Mouse (Mus musculus) intestine, postnatal 0 days (tissue): ENCODE measurements around the gene Dis3l. TPM values are rescaled to one million over a fixed set of nuclear protein-coding genes. Genes with fewer than 3 reads are reported as not detected.

ENCODE experiments used
- ATAC-seq: fragments of 200-750 bp; cut with Nextera tagmentation; 2 replicates; pipeline ENCODE4 v1.8.0; 2017; ENCODE audit warnings: mild to moderate bottlenecking, moderate TSS enrichment, moderate library complexity
- H3K27ac ChIP-seq: fragments of 300-500 bp; sonication (generic); 2 replicates; pipeline ENCODE4 v1.5.1; 2014; ENCODE audit warnings: mild to moderate bottlenecking, low read depth, low read length, moderate library complexity
- H3K27me3 ChIP-seq: fragments of 300-500 bp; sonication (generic); replicated peaks from 2 replicates; pipeline ENCODE4 v1.6.1; 2014; ENCODE audit warnings: low read length, mixed read lengths; ENCODE audit not compliant: control insufficient read depth, insufficient read depth
- H3K36me3 ChIP-seq: fragments of 300-500 bp; sonication (generic); 2 replicates; pipeline ENCODE4 v1.6.1; 2014; ENCODE audit warnings: mild to moderate bottlenecking, moderate library complexity; ENCODE audit not compliant: control insufficient read depth, insufficient read depth
- H3K4me1 ChIP-seq: fragments of 300-500 bp; sonication (generic); replicated peaks from 2 replicates; pipeline ENCODE4 v1.6.1; 2014; ENCODE audit warnings: antibody characterized with exemption, low read length, mixed read lengths; ENCODE audit not compliant: control insufficient read depth, insufficient read depth
- H3K4me2 ChIP-seq: fragments of 300-500 bp; sonication (generic); replicated peaks from 2 replicates; pipeline ENCODE4 v1.6.1; 2014; ENCODE audit warnings: low read depth, mild to moderate bottlenecking, moderate library complexity
- H3K4me3 ChIP-seq: fragments of 300-500 bp; sonication (generic); 2 replicates; pipeline ENCODE4 v1.5.1; 2014; ENCODE audit warnings: low read depth, low read length
- H3K9ac ChIP-seq: fragments of 300-500 bp; sonication (generic); 2 replicates; pipeline ENCODE4 v1.6.1; 2014; ENCODE audit warnings: mild to moderate bottlenecking, low read depth, low read length
- H3K9me3 ChIP-seq: fragments of 300-500 bp; sonication (generic); 2 replicates; pipeline ENCODE4 v1.6.1; 2016; ENCODE audit warnings: mixed run types; ENCODE audit not compliant: control insufficient read depth
- CTCF ChIP-seq: sonication (generic); IDR thresholded peaks from 2 replicates; pipeline ENCODE4 v1.5.1; 2016; ENCODE audit warnings: low read depth, mild to moderate bottlenecking, control low read depth, antibody characterized with exemption, moderate library complexity
- WGBS: fragments of 180-500 bp; shearing (Covaris S2); extraction: QIAGEN DNeasy Blood & Tissue Kit; methylation state at CpG from one replicate; pipeline ENCODE4 v1.1.7; 2014; 5-methylcytosine and 5-hydroxymethylcytosine counted together
- polyA plus RNA-seq: library from polyadenylated mRNA; unstranded; fragments of >200 nt; fragmentation: Nextera tagmentation; extraction: Ambion mirVana; gene quantifications from 2 replicates; pipeline ENCODE4 v1.2.1, GENCODE M21; 2015

Gene Dis3l
- polyA plus RNA-seq, 1 experiment from 2014 or later: 8.1 TPM

- H3K27me3 ChIP-seq: no peaks in the 10 kb centered on the region
- no peak for TF ChIP-seq CTCF
- H3K4me3 ChIP-seq: no peak overlapping the region
- WGBS: 55% methylated on average over 5 of the region's 5 CpGs
- no peak overlapping the region for H3K4me2 ChIP-seq
- no peak overlapping the region for H3K9ac ChIP-seq
- no peaks in the 10 kb centered on the region for H3K4me1 ChIP-seq
- H3K36me3 ChIP-seq: no peaks in the 10 kb centered on the region
- no peaks in the 10 kb centered on the region for H3K9me3 ChIP-seq
- no peak for ATAC-seq
- no peak overlapping the region for H3K27ac ChIP-seq
Measured at GRCm38 (mm10) chr9:64349490-64349889, 8.4 kb upstream of the Dis3l start.

GRCm38 (mm10) chr9:64347377-64347776, 6.3 kb upstream of the Dis3l start:
- peak; percentile 74 for TF ChIP-seq CTCF
- H3K4me1 ChIP-seq: no peaks in the 10 kb centered on the region
- no peaks in the 10 kb centered on the region for H3K9me3 ChIP-seq
- ATAC-seq: no peak
- 0% methylated on average over 1 of the region's 1 CpGs for WGBS
- H3K27me3 ChIP-seq: no peaks in the 10 kb centered on the region
- no peak overlapping the region for H3K9ac ChIP-seq
- no peaks in the 10 kb centered on the region for H3K36me3 ChIP-seq
- no peak overlapping the region for H3K4me3 ChIP-seq
- no peak overlapping the region for H3K27ac ChIP-seq
- no peak overlapping the region for H3K4me2 ChIP-seq

GRCm38 (mm10) chr9:64345931-64346330, 4.8 kb upstream of the Dis3l start:
- no peaks in the 10 kb centered on the region for H3K4me1 ChIP-seq
- H3K9me3 ChIP-seq: no peaks in the 10 kb centered on the region
- H3K4me3 ChIP-seq: no peak overlapping the region
- H3K36me3 ChIP-seq: no peaks in the 10 kb centered on the region
- no peak overlapping the region for H3K27ac ChIP-seq
- no peak for ATAC-seq
- no peak overlapping the region for H3K4me2 ChIP-seq
- H3K27me3 ChIP-seq: no peaks in the 10 kb centered on the region
- 59% methylated on average over 5 of the region's 5 CpGs for WGBS
- no peak overlapping the region for H3K9ac ChIP-seq
- no peak for TF ChIP-seq CTCF

- no peaks in the 10 kb centered on the region for H3K27me3 ChIP-seq
- no peak overlapping the region for H3K4me2 ChIP-seq
- no peak overlapping the region for H3K9ac ChIP-seq
- H3K4me3 ChIP-seq: no peak overlapping the region
- no peak overlapping the region for H3K27ac ChIP-seq
- 92% methylated on average over 2 of the region's 2 CpGs for WGBS
- H3K4me1 ChIP-seq: no peaks in the 10 kb centered on the region
- no peaks in the 10 kb centered on the region for H3K9me3 ChIP-seq
- H3K36me3 ChIP-seq: no peaks in the 10 kb centered on the region
- ATAC-seq: no peak
- no peak for TF ChIP-seq CTCF
Measured at GRCm38 (mm10) chr9:64343656-64344055, 2.6 kb upstream of the Dis3l start.

GRCm38 (mm10) chr9:64341671-64342070, 583 bp upstream of the Dis3l start:
- H3K9me3 ChIP-seq: no peaks in the 10 kb centered on the region
- 69% methylated on average over 8 of the region's 8 CpGs for WGBS
- H3K4me2 ChIP-seq: peak overlapping the region; percentile 82; the same call in 1 of the 2 replicates
- no peaks in the 10 kb centered on the region for H3K27me3 ChIP-seq
- 0 out of 2 replicates have a peak overlapping the region, but pooled peaks have one; percentile 100 for H3K27ac ChIP-seq
- no peaks in the 10 kb centered on the region for H3K36me3 ChIP-seq
- H3K9ac ChIP-seq: peak overlapping the region; percentile 99; the same call in 1 of the 2 replicates
- peak overlapping the region; percentile 66 for H3K4me3 ChIP-seq
- no peaks in the 10 kb centered on the region for H3K4me1 ChIP-seq
- TF ChIP-seq CTCF: no peak
- no peak for ATAC-seq

- Histone ChIP-seq H3K4me1 (no peaks in the 10 kb centered on the region), H3K9me3 (no peaks in the 10 kb centered on the region), H3K27me3 (no peaks in the 10 kb centered on the region), H3K4me3 (peak overlapping the region; percentile 66), H3K36me3 (0 out of 2 replicates have a peak, but pooled peaks cover 5% of the 10 kb centered on the region), H3K4me2 (peak overlapping the region; percentile 82), H3K27ac (peak overlapping the region; percentile 100), H3K9ac (peak overlapping the region; percentile 99)
- under 1% methylated on average over 82 of the region's 85 CpGs for WGBS
- TF ChIP-seq CTCF: peak; percentile 40
- ATAC-seq: peak; percentile 81
Measured at GRCm38 (mm10) chr9:64340351-64341253, 486 bp downstream of the Dis3l start.
